Mouse (Mus musculus) heart, embryonic 11.5 days (tissue): ENCODE measurements around the gene Tfeb. TPM values are rescaled to one million over a fixed set of nuclear protein-coding genes. Genes with fewer than 3 reads are reported as not detected.

Source experiments
- ATAC-seq: fragments of 200-750 bp; cut with Nextera tagmentation; replicated peaks from 2 replicates; pipeline ENCODE4 v1.8.0; 2017; ENCODE audit warnings: moderate library complexity; ENCODE audit not compliant: insufficient number of reproducible peaks, low FRiP score, low TSS enrichment
- H3K27ac ChIP-seq: fragments of 300-500 bp; sonication (generic); 2 replicates; pipeline ENCODE4 v1.5.1; 2014; ENCODE audit warnings: mild to moderate bottlenecking, low read depth, low read length
- H3K27me3 ChIP-seq: fragments of 300-500 bp; sonication (generic); 2 replicates; pipeline ENCODE4 v1.6.1; 2014; ENCODE audit warnings: mild to moderate bottlenecking, low read length, mixed read lengths; ENCODE audit not compliant: control insufficient read depth, insufficient read depth
- H3K36me3 ChIP-seq: fragments of 300-500 bp; sonication (generic); 2 replicates; pipeline ENCODE4 v1.6.1; 2014; ENCODE audit warnings: mild to moderate bottlenecking, low read length, moderate library complexity, mixed read lengths; ENCODE audit not compliant: control insufficient read depth, insufficient read depth
- H3K4me1 ChIP-seq: fragments of 300-500 bp; sonication (generic); 2 replicates; pipeline ENCODE4 v1.6.1; 2014; ENCODE audit warnings: low read length; ENCODE audit not compliant: control insufficient read depth, insufficient read depth
- H3K4me2 ChIP-seq: fragments of 300-500 bp; sonication (generic); 2 replicates; pipeline ENCODE4 v1.6.1; 2014; ENCODE audit warnings: mild to moderate bottlenecking, moderate library complexity
- H3K4me3 ChIP-seq: fragments of 300-500 bp; sonication (generic); 2 replicates; pipeline ENCODE4 v1.5.1; 2014; ENCODE audit warnings: low read depth, low read length
- H3K9ac ChIP-seq: fragments of 300-500 bp; sonication (generic); 2 replicates; pipeline ENCODE4 v1.6.1; 2014; ENCODE audit warnings: mild to moderate bottlenecking, low read depth, low read length, moderate library complexity
- H3K9me3 ChIP-seq: fragments of 300-500 bp; sonication (generic); replicated peaks from 2 replicates; pipeline ENCODE4 v1.6.1; 2016; ENCODE audit warnings: low read length; ENCODE audit not compliant: control insufficient read depth
- WGBS: fragments of 180-500 bp; shearing (Covaris S2); extraction: QIAGEN DNeasy Blood & Tissue Kit; methylation state at CpG from one replicate; pipeline ENCODE4 v1.1.7; 2014; ENCODE audit not compliant: insufficient replicate concordance; 5-methylcytosine and 5-hydroxymethylcytosine counted together
- polyA plus RNA-seq: library from polyadenylated mRNA; unstranded; fragments of >200 nt; fragmentation: Nextera tagmentation; extraction: Ambion mirVana; gene quantifications from 2 replicates; pipeline ENCODE4 v1.2.1, GENCODE M21; 2014

Tfeb gene
- polyA plus RNA-seq: 16.3 and 17.0 TPM in 2 replicates

DNA sequence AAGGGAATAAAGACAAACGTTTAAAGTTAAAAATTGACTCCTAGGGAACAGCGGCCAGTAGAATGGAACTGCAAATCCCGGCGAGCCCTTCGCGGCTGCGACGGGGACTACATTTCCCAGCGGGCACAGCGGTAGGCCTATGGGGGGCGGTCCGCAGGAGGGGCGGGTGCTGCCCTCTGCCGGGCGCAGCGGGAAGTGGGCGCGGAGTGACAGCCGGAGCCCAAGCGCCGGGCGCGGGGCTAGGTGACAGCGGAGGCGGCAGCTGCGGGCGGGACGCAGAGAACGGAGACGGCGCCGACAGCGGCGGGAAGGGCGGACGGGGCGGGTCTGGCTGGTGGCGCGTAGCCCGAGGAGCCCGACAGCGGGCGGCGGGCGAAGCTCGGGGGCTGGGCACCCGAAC lies at the start of gene Tfeb:
Gene Tfeb (plus strand): TSS at position 175 of the 400 bp plus-strand sequence.
- H3K36me3 ChIP-seq: no peaks in the 10 kb centered on the region
- peaks cover 27% of the 10 kb centered on the region for H3K4me1 ChIP-seq
- peak within 1 kb of the TSS; percentile 87 for H3K9ac ChIP-seq
- no peaks in the 10 kb centered on the region for H3K9me3 ChIP-seq
- peak within 1 kb of the TSS; percentile 99 for H3K4me2 ChIP-seq
- WGBS: under 1% methylated on average over 44 of the region's 47 CpGs
- no peaks in the 10 kb centered on the region for H3K27me3 ChIP-seq
- peak; percentile 61 for ATAC-seq
- H3K4me3 ChIP-seq: peak within 1 kb of the TSS; percentile 87
- H3K27ac ChIP-seq: peak within 1 kb of the TSS; percentile 88

DNA sequence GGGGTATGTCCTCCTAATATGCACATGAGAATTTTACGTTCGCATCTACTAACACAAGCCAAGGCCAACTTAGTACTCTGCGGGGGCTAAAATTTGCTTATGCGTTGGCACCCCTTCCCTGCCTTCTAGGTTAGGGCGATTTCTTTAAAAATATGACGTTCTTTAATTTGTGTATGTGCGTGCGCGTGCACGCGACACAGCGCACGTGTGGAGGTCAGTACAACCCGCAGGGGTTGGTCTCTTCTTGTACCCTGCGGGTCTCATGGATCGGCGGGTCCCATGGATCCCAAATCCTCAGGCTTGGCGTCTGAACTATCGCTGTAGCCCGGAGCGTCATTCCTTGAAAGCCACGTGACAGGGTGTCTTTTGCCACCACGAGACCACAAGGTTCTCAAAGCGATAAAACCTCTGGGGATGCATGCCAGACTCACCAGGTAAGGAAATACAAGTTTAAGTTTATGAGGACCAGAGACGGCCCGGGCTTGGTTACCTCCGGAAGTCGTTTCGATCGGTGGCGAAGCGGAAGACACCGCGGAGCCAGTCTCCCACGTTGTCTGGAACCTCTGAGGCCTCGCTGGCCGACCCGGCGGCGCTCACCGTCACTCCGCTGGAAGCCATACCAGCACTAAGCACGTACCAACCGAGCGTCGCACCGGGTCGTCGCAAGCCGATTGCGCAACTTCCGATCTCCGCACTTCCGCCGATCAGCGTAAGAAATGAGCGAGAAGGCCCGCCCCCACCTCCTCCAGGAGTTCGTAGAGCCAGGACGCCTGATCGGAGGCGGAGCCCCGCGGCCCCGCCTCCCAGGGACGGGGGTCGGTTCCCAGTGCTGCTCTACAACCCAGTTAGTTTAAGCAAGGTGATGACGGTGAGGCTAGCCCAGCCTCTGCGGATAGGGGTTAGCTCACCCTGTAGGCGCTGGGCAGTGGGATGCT lies 49.2 kb upstream of the Tfeb start:
- Histone ChIP-seq H3K27me3 (peaks cover 7% of the 10 kb centered on the region; the same call in 1 of the 2 replicates), H3K9me3 (no peaks in the 10 kb centered on the region), H3K4me3 (peak overlapping the region; percentile 87), H3K4me2 (peak overlapping the region; percentile 100), H3K4me1 (peaks cover 8% of the 10 kb centered on the region; the same call in 1 of the 2 replicates), H3K9ac (peak overlapping the region; percentile 85), H3K27ac (peak overlapping the region; percentile 83), H3K36me3 (no peaks in the 10 kb centered on the region; the same call in 1 of the 2 replicates)
- peak; percentile 83 for ATAC-seq
- WGBS: under 1% methylated on average over 70 of the region's 70 CpGs

DNA sequence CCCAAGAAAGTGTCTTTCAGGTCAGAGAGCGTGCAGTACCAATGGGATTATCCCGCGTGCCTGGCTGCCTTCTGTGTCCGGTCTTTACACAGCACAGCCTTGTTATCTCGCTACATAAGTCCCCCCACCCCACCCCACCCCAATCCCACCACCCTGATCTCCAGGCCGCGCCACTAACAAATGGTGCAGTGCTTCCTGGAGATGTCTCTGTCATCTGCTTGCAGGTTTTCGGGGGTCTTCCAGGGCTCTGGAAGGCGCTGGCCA lies 48.6 kb upstream of the Tfeb start, which contains the start of gene Tomm6:
Gene Tomm6 (minus strand): TSS at position 43 of the 264 bp plus-strand sequence.
- peak within 1 kb of the TSS; percentile 87 for H3K4me3 ChIP-seq
- H3K9me3 ChIP-seq: no peaks in the 10 kb centered on the region
- ATAC-seq: no peak
- H3K4me2 ChIP-seq: peak within 1 kb of the TSS; percentile 100
- peak within 1 kb of the TSS; percentile 85 for H3K9ac ChIP-seq
- peaks cover 8% of the 10 kb centered on the region for H3K27me3 ChIP-seq
- peak within 1 kb of the TSS; percentile 83 for H3K27ac ChIP-seq
- peaks cover 8% of the 10 kb centered on the region; the same call in 1 of the 2 replicates for H3K4me1 ChIP-seq
- whole genome bisulfite sequencing: 0% methylated on average over 9 of the region's 9 CpGs
- no peaks in the 10 kb centered on the region; the same call in 1 of the 2 replicates for H3K36me3 ChIP-seq

DNA sequence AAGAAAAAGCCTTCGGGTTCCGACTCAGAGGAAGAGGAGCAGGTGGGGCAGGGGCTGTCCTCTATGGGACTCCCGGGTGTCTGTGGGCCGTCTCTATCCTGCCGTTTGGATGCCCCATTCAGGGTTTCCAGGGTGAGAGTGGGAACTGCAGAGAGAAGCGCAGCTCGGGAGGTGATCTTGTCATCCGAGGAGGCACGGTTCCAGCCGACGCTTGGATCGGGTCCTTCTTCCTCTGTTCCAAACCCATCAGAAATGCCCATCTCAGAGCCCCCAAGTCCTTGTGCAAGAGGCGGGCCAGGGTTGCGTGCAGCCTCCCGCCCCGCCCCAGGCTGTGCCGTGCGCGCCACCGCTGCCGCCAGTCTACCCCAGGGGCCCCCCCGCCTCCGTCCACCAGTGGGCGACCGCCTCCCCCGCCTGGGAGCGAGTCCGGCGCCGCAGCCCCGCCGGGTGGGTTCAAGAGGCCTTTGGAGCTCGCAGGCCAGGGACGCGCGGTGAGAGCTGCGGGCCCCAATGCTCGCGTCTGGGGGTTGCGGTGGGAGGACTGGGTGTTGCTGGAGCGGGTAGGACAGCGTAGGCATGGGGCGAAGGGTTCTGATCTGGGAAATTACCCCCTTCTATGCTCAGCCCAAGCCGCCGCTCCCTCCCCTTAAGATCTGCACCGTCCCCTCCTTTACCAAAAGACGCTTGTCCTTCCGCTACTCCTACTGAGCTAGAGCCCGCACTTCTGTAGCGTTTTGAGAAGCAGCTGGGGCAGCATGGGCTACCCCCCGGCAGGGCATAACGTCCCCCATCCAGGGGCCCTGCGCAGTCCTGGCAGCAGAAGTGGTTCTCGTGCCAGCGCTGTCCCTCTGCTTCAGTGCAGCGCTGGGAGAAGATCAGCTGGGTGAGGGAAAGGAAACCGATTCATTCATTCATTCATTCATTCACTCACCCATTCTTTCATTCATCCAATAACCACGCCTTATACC lies 47.9 kb upstream of the Tfeb start, which contains the start of gene Frs3:
Gene Frs3 (plus strand): TSS at position 423 of the 968 bp plus-strand sequence.
- H3K27me3 ChIP-seq: peaks cover 10% of the 10 kb centered on the region
- peak; percentile 68 for ATAC-seq
- H3K4me1 ChIP-seq: peaks cover 11% of the 10 kb centered on the region
- WGBS: 1% methylated on average over 57 of the region's 58 CpGs
- peak within 1 kb of the TSS; percentile 83 for H3K27ac ChIP-seq
- peak within 1 kb of the TSS; percentile 85 for H3K9ac ChIP-seq
- H3K36me3 ChIP-seq: no peaks in the 10 kb centered on the region
- peak within 1 kb of the TSS; percentile 100 for H3K4me2 ChIP-seq
- no peaks in the 10 kb centered on the region for H3K9me3 ChIP-seq
- peak within 1 kb of the TSS; percentile 87 for H3K4me3 ChIP-seq

DNA sequence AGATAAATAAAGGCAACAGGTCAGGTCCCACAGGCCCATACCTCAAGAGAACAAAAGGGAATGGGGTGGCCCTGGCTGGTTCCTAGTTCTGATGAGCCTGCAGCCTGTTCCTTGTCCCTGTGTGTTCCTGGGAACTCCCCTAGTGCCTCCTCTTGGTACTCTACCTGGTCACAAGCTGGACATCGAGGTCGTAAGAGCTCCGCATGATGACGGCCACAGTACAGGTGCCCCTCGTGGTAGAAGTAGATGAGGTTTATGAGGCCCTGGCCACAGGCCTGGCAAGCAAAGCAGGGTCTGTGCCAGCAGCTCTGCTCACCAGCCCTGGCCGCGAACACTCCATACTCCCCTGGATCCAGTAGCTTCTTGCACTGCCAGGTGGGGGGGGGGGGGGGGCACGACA lies 46.9 kb upstream of the Tfeb start:
- Histone ChIP-seq H3K27me3 (peaks cover 10% of the 10 kb centered on the region), H3K36me3 (no peaks in the 10 kb centered on the region), H3K9ac (no peak overlapping the region), H3K4me2 (peak overlapping the region; percentile 100), H3K4me1 (peaks cover 15% of the 10 kb centered on the region), H3K9me3 (no peaks in the 10 kb centered on the region), H3K27ac (no peak overlapping the region), H3K4me3 (peak overlapping the region; percentile 15; the same call in 1 of the 2 replicates)
- WGBS: 76% methylated on average over 7 of the region's 8 CpGs
- ATAC-seq: no peak

DNA sequence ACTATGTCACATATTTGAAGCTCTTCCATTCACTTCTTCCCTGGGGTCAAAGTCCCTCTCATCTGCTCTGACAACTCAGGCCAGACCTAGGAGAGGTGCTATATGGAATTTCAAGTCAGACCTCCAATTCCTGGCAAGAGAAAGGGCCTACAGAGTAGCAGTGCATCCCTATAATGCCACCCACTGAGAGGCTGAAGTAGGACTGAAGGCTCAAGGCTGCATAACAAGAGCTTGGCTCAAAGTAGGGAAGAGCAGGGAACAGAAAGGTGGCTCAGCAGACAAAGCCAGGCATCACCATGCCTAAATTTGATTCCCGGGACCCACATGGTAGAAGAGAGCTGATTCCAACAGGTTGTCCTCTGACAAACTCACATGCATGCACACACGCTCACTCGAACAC lies 45.2 kb upstream of the Tfeb start:
- Histone ChIP-seq H3K9ac (no peak overlapping the region), H3K4me2 (no peak overlapping the region), H3K4me3 (no peak overlapping the region), H3K4me1 (peaks cover 18% of the 10 kb centered on the region), H3K27me3 (peaks cover 15% of the 10 kb centered on the region), H3K9me3 (no peaks in the 10 kb centered on the region), H3K27ac (no peak overlapping the region), H3K36me3 (no peaks in the 10 kb centered on the region)
- no peak for ATAC-seq
- 86% methylated on average over 3 of the region's 3 CpGs for WGBS

DNA sequence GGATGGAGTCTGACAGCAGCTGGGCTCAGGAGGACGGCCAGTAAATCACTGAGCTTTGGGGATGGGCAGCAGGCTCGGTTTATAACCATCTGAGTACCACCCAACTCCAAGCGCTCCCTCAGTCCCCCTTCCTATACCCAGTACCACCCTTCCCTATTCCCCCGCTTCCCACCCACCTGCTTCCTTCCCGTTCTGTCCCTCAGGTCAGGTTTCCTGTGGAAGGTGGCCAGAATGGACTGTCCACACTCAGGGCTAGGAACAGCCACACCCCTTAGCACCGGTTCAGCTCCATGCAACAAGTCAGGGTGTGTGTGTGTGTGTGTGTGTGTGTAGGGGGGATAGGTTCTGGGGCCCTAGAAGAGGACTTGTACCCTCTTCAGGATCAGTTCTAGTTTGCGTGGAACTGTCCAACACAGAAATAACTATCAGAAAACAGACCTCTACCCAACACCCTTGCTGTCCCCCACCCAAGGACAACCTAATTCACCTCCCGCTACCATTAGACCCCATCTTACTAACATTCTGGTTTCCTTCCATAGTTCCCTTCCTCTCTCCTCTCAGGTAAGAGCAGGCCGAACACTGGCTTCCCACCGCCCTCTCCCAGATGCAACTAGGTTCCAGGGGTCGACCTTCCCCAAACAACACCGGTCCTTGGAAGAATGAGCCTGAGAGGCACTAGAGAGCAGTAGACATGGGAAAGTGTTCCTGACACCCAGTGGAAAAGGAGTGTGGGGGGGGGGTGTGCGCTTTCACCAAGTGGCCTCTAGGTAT lies 43.0 kb upstream of the Tfeb start:
- ATAC-seq: peak; percentile 12; the same call in 1 of the 2 replicates
- H3K36me3 ChIP-seq: no peaks in the 10 kb centered on the region
- 35% methylated on average over 13 of the region's 13 CpGs for WGBS
- H3K4me2 ChIP-seq: peak overlapping the region; percentile 83
- H3K4me3 ChIP-seq: peak overlapping the region; percentile 83
- peak overlapping the region; percentile 87 for H3K9ac ChIP-seq
- H3K9me3 ChIP-seq: no peaks in the 10 kb centered on the region
- H3K4me1 ChIP-seq: peaks cover 12% of the 10 kb centered on the region; the same call in 1 of the 2 replicates
- H3K27ac ChIP-seq: no peak overlapping the region
- peaks cover 15% of the 10 kb centered on the region for H3K27me3 ChIP-seq

DNA sequence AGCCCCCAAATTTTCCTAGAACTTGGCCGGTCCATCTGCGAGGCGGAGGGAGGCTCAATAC lies 42.6 kb upstream of the Tfeb start, which contains the start of gene Gm21981:
Gene Gm21981 (minus strand): TSS at position 14 of the 61 bp plus-strand sequence.
- ATAC-seq: no peak
- Histone ChIP-seq H3K4me1 (peaks cover 10% of the 10 kb centered on the region; the same call in 1 of the 2 replicates), H3K4me2 (peak within 1 kb of the TSS; percentile 83), H3K27ac (peak within 1 kb of the TSS; percentile 42; the same call in 1 of the 2 replicates), H3K27me3 (peaks cover 15% of the 10 kb centered on the region), H3K36me3 (no peaks in the 10 kb centered on the region), H3K4me3 (peak within 1 kb of the TSS; percentile 83), H3K9ac (peak within 1 kb of the TSS; percentile 87), H3K9me3 (no peaks in the 10 kb centered on the region)
- 0% methylated on average over 3 of the region's 3 CpGs for WGBS
